Mouse (Mus musculus) brain, embryonic 14.5 days (tissue): ENCODE measurements at regions not wholly inside any gene's neighbourhood (a gene's known extent, or its start where the extent isn't known, plus 50 kb on each side); places are given as distances from the start of the nearest gene placed in this dataset.
"Not testable (repeated sequence)": the region's sequence is repeated elsewhere in the genome, so short reads cannot be mapped to it uniquely, and the experiment has no call there.

Source experiments
- DNase-seq: peaks from one replicate; pipeline ENCODE4 v3.0.0-alpha.2; 2011; ENCODE audit warnings: low read depth
- CTCF ChIP-seq: fragments of 200-500 bp; IDR thresholded peaks from 2 replicates; pipeline ENCODE4 v1.5.1; 2012; ENCODE audit warnings: inconsistent platforms, mild to moderate bottlenecking, moderate library complexity, borderline replicate concordance; ENCODE audit not compliant: insufficient read depth, insufficient read length; ENCODE audit errors: extremely low read depth
- POLR2A ChIP-seq: fragments of 200-500 bp; IDR thresholded peaks from 2 replicates; pipeline ENCODE4 v1.6.1; 2012; ENCODE audit warnings: mild to moderate bottlenecking, inconsistent platforms, borderline replicate concordance; ENCODE audit not compliant: poor library complexity, insufficient read depth, insufficient read length, severe bottlenecking; ENCODE audit errors: extremely low read depth

- TF ChIP-seq POLR2A: no peak
- no peak for TF ChIP-seq CTCF
- DNase-seq: no peak
Measured at GRCm38 (mm10) chr16:12859714-12860355, 249.6 kb upstream of the Ercc4 start.

GRCm38 (mm10) chr16:12862561-12862960 lies 246.9 kb upstream of the Ercc4 start:
- no peak for TF ChIP-seq CTCF
- DNase-seq: no peak

- DNase-seq: not testable (repeated sequence)
Measured at GRCm38 (mm10) chr16:12878326-12878725, 231.2 kb upstream of the Ercc4 start.

GRCm38 (mm10) chr16:12880011-12880410 lies 229.5 kb upstream of the Ercc4 start:
- DNase-seq: no peak
- TF ChIP-seq CTCF (no peak), POLR2A (no peak)

GRCm38 (mm10) chr16:12880481-12880880 lies 229.0 kb upstream of the Ercc4 start:
- TF ChIP-seq POLR2A (no peak), CTCF (no peak)
- DNase-seq: no peak

GRCm38 (mm10) chr16:12882690-12883089 lies 226.8 kb upstream of the Ercc4 start:
- DNase-seq: no peak
- TF ChIP-seq CTCF: no peak
- no peak for TF ChIP-seq POLR2A

GRCm38 (mm10) chr16:12884556-12884955 lies 224.9 kb upstream of the Ercc4 start:
- peak; percentile 76 for DNase-seq
- TF ChIP-seq CTCF (no peak), POLR2A (no peak)

- TF ChIP-seq POLR2A (no peak), CTCF (no peak)
- DNase-seq: peak; percentile 84
Measured at GRCm38 (mm10) chr16:12886127-12886526, 223.4 kb upstream of the Ercc4 start.

- TF ChIP-seq CTCF (no peak), POLR2A (no peak)
- no peak for DNase-seq
Measured at GRCm38 (mm10) chr16:12887381-12887780, 222.1 kb upstream of the Ercc4 start.

- TF ChIP-seq CTCF: no peak
- no peak for DNase-seq
Measured at GRCm38 (mm10) chr16:12890094-12890493, 219.4 kb upstream of the Ercc4 start.

- no peak for TF ChIP-seq CTCF
- no peak for TF ChIP-seq POLR2A
- no peak for DNase-seq
Measured at GRCm38 (mm10) chr16:12890545-12890944, 218.9 kb upstream of the Ercc4 start.

- TF ChIP-seq POLR2A: no peak
- TF ChIP-seq CTCF: no peak
- no peak for DNase-seq
Measured at GRCm38 (mm10) chr16:12892658-12893305, 216.7 kb upstream of the Ercc4 start.

GRCm38 (mm10) chr16:12897267-12897666 lies 212.2 kb upstream of the Ercc4 start:
- no peak for TF ChIP-seq CTCF
- TF ChIP-seq POLR2A: no peak
- no peak for DNase-seq

GRCm38 (mm10) chr16:12900670-12901069 lies 208.8 kb upstream of the Ercc4 start:
- TF ChIP-seq POLR2A (no peak), CTCF (no peak)
- DNase-seq: no peak
